Mouse (Mus musculus): ENCODE measurements at regions not wholly inside any gene's neighbourhood (a gene's known extent, or its start where the extent isn't known, plus 50 kb on each side); places are given as distances from the start of the nearest gene placed in this dataset.

DNA sequence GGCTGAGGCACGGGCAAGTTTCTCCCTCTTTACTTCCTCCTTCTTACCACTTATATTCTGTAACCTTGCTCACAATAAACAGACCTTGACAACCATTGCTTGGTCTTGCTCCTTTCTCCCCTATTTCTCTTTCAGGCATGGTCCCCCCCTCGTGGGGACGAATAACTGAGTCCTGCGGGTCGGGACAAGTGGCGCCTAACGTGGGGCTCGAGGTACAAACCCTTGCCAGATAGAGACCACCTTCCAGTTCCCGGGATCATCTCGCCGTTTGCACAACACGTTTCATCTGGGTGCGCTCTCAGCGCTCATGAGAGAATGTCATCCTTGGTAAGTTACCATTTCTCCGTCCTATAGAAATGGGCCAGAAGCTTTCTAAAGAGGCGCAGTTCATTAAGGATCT is 79.6 kb upstream of the Foxn3 start:
- no peak for DNase-seq (ENCODE audit: low spot score)

- no peak for DNase-seq (ENCODE audit: low spot score)
Measured at GRCm38 (mm10) chr12:99642131-99642895, 78.9 kb upstream of the Foxn3 start.

- DNase-seq (ENCODE audit: low spot score): peak; percentile 80
Measured at GRCm38 (mm10) chr12:99641278-99641677, 77.9 kb upstream of the Foxn3 start.

- peak; percentile 88 for DNase-seq (ENCODE audit: low spot score)
Measured at GRCm38 (mm10) chr12:99640214-99641151, 77.1 kb upstream of the Foxn3 start.

DNA sequence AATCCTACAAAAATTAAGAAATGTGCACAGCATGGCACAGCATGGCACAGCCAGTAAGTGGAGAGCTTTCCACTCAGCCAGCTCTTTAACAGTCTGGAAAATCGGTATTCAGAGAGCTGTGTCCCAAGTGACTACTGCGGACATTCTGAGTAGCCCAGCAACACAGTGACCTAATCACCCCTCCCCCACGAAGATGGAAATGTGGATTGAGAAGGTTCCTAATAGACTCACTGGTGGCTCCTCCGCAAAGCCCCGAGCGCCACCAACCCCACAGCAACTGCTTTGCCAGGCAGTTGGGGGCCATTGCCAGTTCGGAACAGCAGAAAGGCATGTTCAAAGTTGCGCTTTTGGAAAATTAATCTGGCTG is 76.4 kb upstream of the Foxn3 start:
- DNase-seq (ENCODE audit: low spot score): no peak

- no peak for DNase-seq (ENCODE audit: low spot score)
Measured at GRCm38 (mm10) chr12:99639118-99639517, 75.7 kb upstream of the Foxn3 start.

GRCm38 (mm10) chr12:99637986-99638385 is 74.6 kb upstream of the Foxn3 start:
- no peak for DNase-seq (ENCODE audit: low spot score)

DNA sequence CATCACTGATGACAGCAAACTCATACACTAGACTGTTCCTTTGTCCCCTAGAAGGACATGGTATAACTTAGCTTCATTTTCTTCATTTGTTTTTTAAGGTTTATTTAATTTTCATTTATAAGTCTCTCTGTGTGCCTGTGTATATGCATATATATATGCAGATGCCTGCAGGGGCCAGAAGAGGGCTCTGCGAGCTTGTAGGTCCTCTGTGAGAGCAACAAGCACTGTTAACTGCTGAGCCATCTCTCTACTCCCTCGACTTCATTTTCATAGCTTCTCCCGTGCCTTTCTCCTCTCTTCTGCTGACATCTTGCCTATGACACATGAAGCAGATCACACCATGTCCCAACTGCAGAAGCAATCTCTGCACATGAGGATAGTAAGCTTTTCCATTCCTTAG is 72.9 kb upstream of the Foxn3 start:
- DNase-seq (ENCODE audit: low spot score): peak; percentile 14

DNA sequence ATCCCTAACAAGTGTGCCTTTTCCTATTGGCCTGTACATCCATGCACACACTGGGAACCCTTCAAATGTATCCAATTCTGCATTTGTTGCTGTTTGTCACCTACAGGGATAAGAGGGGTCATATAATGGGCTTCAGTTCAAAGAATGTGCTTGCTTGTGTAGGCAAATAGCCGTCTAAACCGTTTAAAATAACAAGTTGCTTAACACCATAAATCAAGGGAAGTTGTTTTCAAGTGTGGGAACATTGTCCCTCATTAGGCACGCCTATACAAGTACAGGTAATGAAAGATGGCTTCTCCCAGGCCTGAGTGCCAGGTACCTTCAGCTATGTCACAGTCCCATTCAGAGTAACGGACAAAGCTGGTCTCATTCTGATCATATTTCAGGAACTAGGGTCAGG is 72.0 kb upstream of the Foxn3 start:
- no peak for DNase-seq (ENCODE audit: low spot score)

DNA sequence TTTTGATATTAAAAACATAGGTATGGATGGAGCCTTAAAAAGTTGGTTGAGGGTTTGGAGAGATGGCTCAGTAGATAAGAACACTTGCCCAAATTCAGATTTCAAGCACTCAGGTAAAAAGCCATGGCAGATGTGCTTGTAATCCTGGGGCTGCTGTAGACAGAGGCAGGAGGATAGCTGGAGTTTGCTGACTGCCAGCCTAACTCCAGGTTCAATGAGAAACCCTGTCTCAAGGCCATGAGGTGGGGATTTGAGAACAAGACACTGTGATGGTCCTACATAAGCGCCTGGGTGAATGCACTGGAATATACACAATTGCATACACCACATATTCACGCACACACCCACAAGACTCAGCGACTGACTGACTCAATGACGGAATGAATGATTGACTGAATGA is 71.3 kb upstream of the Foxn3 start:
- no peak for DNase-seq (ENCODE audit: low spot score)

DNA sequence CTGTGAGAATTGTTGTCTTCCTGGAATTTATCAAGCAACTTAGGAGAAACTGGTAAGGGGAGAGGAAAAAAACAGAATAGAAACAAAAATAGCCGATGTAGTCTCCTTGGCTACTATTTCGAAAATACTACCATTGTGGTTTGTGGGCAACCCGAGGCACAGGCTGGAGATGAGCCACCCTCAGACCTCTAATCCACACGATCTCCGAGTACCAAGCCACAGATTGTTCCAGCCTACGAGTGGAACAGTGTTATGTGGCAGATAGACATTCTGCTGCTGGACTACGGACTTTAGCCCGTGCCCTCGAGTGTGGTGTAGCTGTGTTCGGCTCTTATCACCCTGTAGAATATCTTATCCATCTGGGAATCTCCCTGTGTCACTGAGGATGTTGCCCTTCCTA is 70.3 kb upstream of the Foxn3 start:
- no peak for DNase-seq (ENCODE audit: low spot score)

- DNase-seq (ENCODE audit: low spot score): no peak
Measured at GRCm38 (mm10) chr12:99632988-99633387, 69.6 kb upstream of the Foxn3 start.

GRCm38 (mm10) chr12:99629606-99630005 is 66.2 kb upstream of the Foxn3 start:
- DNase-seq (ENCODE audit: low spot score): peak; percentile 14

DNA sequence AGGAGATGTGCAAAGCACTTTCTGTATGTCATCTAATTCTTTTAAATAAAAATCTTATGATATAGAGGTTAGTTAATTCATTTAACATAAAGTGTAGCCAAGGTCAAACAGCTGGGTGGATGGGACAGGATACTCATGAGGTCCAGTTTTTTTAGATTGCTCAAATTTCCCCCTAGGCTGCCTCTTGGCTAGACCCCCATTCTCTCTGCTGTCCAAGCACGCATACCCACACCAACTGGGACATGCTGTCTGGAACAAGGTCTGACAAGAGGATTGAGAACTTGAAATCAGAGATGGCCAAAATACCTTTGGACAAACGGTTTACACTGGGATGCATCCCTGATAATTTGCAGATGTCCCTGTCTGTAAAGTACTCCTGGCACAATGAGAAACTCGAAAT is 65.0 kb upstream of the Foxn3 start:
- DNase-seq (ENCODE audit: low spot score): no peak

DNA sequence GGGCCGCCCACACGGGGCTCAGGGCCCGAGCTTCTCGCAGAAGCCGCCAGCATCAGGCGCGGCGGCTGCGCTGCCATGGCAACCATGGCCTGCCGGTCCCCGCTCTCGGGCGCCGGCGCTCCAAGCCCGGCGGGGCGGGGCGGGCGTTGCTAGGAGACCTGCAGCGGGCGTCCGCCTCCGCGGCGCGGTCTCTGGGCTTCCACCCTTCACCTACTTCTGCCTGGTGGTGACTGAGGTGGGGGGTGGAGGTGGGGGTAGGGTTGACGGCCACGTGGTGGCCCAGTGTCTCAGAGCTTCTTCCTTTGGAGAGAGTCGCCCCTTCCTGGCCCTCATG is 64.5 kb upstream of the Foxn3 start:
- peak; percentile 94 for DNase-seq (ENCODE audit: low spot score)

GRCm38 (mm10) chr12:99627201-99627897 is 64.0 kb upstream of the Foxn3 start:
- peak; percentile 11 for DNase-seq (ENCODE audit: low spot score)

DNA sequence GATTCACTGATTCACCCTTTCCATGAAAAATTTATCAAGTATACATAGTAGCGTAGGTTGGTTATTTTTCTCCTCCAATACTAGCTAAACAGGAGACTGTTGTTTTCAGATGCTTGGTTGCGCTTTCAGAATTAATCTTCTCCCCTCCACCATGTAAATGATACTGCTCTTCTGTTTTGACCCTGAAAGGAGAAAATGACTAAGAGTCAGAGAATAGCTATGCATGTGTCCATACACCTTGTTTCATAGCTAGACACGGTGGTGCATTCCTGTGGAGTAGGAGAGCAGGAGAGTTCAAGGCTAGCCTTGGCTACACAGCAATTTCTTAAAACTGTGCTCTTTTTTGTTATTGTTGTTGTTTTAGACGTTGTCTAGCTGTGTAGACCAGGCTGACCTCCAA is 62.8 kb upstream of the Foxn3 start:
- DNase-seq (ENCODE audit: low spot score): no peak

GRCm38 (mm10) chr12:99625094-99625493 is 61.7 kb upstream of the Foxn3 start:
- DNase-seq (ENCODE audit: low spot score): no peak

DNA sequence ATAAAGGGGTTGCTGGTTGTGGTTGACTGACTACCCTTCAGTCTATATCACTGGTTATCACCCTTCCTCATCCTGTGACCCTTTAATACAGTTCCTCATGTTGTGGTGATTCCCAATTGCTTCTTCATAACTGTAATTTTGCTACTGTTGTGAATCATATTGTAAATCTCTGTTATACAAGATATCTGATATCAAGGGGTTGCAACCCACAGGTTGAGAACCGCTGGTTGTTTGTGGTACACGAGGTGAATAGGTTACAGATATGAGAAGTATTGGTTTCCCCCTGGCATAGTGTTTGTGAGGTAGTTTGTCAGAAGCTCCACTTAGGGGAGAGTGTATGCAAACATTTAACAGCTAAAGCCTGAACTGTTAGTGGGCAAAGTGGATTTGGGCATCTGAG is 58.9 kb upstream of the Foxn3 start:
- no peak for DNase-seq (ENCODE audit: low spot score)

GRCm38 (mm10) chr12:99617241-99617804 is 53.9 kb upstream of the Foxn3 start:
- DNase-seq (ENCODE audit: low spot score): no peak

- DNase-seq (ENCODE audit: low spot score): no peak
Measured at GRCm38 (mm10) chr12:99614420-99614819, 51.0 kb upstream of the Foxn3 start.

Data from thymus, postnatal 0 days (tissue).